Mouse (Mus musculus) limb, embryonic 14.5 days (tissue): ENCODE results near the gene Fbxl8. TPM values are rescaled to one million over a fixed set of nuclear protein-coding genes. Genes with fewer than 3 reads are reported as not detected.

ENCODE experiments used
- ATAC-seq: fragments of 200-750 bp; cut with Nextera tagmentation; 2 replicates; pipeline ENCODE4 v1.8.0; 2017; ENCODE audit warnings: low read depth, moderate number of reproducible peaks, moderate TSS enrichment; ENCODE audit not compliant: low FRiP score
- DNase-seq: peaks from one replicate; pipeline ENCODE4 v3.0.0-alpha.2; 2015; ENCODE audit warnings: low spot score
- H3K27ac ChIP-seq: fragments of 300-500 bp; sonication (generic); replicated peaks from 2 replicates; pipeline ENCODE4 v1.5.1; 2014; ENCODE audit warnings: low read depth, mild to moderate bottlenecking, low read length, moderate library complexity, mixed read lengths
- H3K27me3 ChIP-seq: fragments of 300-500 bp; sonication (generic); 2 replicates; pipeline ENCODE4 v1.6.1; 2014; ENCODE audit warnings: low read length, mixed read lengths; ENCODE audit not compliant: control insufficient read depth, insufficient read depth
- H3K36me3 ChIP-seq: fragments of 300-500 bp; sonication (generic); 2 replicates; pipeline ENCODE4 v1.6.1; 2014; ENCODE audit warnings: mild to moderate bottlenecking, low read length, moderate library complexity, mixed read lengths; ENCODE audit not compliant: control insufficient read depth, insufficient read depth
- H3K4me1 ChIP-seq: fragments of 300-500 bp; sonication (generic); 2 replicates; pipeline ENCODE4 v1.6.1; 2014; ENCODE audit warnings: antibody characterized with exemption, low read length, mixed read lengths; ENCODE audit not compliant: control insufficient read depth, insufficient read depth
- H3K4me2 ChIP-seq: fragments of 300-500 bp; sonication (generic); replicated peaks from 2 replicates; pipeline ENCODE4 v1.6.1; 2014; ENCODE audit warnings: low read depth, mild to moderate bottlenecking, low read length, moderate library complexity; ENCODE audit not compliant: severe bottlenecking
- H3K4me3 ChIP-seq: fragments of 300-500 bp; sonication (generic); replicated peaks from 2 replicates; pipeline ENCODE4 v1.5.1; 2014; ENCODE audit warnings: low read length
- H3K9ac ChIP-seq: fragments of 300-500 bp; sonication (generic); 2 replicates; pipeline ENCODE4 v1.6.1; 2014; ENCODE audit warnings: mild to moderate bottlenecking, low read depth, low read length, moderate library complexity; ENCODE audit not compliant: severe bottlenecking
- H3K9me3 ChIP-seq: fragments of 300-500 bp; sonication (generic); 2 replicates; pipeline ENCODE4 v1.6.1; 2016; ENCODE audit warnings: low read length; ENCODE audit not compliant: control insufficient read depth
- POLR2A ChIP-seq: fragments of 200-500 bp; IDR thresholded peaks from 2 replicates; pipeline ENCODE4 v1.8.0; 2012; ENCODE audit warnings: inconsistent platforms, mild to moderate bottlenecking, moderate library complexity, borderline replicate concordance; ENCODE audit not compliant: insufficient read depth, insufficient read length; ENCODE audit errors: extremely low read depth
- WGBS: fragments of 180-500 bp; shearing (Covaris S2); extraction: QIAGEN DNeasy Blood & Tissue Kit; methylation state at CpG from one replicate; pipeline ENCODE4 v1.1.7; 2014; 5-methylcytosine and 5-hydroxymethylcytosine counted together
- polyA plus RNA-seq, 2 experiments: library from polyadenylated mRNA; depleted of rRNA in 1 of 2; stranded (reverse) in 1 of 2; unstranded in 1 of 2; fragments of >200 nt; fragmentation: Nextera tagmentation in 1 of 2; extraction: Ambion mirVana in 1 of 2; gene quantifications; 2 replicates each; pipeline versions ENCODE4 v1.2.1 to v1.2.3; 2012 to 2014

The Fbxl8 gene
- polyA plus RNA-seq, 2 experiments: 2.9 to 4.0 TPM

DNA sequence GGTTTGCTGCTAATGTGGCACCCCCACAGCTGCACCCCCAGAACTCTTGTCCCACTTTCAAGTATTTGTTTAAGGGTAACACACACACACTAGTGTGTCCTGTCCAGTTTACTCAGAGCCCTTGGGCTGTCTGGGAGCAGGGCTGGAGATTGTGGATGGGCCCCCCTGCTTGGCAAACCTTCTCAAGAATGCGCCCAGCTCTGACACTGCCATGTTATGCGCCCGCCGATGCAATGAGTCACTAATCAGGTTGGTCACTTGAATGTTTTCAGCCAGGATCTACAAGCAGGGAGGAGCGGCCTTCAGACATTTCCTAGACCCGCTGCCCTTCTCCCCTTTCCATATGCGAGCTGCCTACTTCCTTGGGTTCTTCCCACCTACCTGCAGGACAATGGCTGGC, 28.0 kb downstream of the Fbxl8 start:
- 81% methylated on average over 5 of the region's 7 CpGs for WGBS

DNA sequence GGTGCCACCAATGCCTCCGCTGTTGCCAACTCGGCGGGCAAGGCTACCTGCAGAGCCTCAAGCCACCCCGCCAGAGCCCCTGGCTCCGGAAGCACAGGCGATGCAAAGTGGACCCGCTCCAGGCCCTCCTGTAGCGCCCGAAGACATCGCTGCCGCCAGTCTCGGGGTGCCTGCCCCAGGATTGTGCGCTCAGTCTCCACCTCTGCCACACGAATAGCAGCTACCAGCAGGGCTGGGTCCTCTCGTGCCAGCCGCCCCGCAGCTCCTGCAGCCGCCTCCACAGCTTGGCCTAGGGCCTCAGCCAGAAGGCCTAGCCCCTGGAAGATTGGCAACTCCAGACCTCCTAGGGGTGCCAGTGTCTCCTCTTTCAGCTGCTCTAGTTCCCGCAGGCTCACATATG, 29.0 kb downstream of the Fbxl8 start:
- 65% methylated on average over 11 of the region's 19 CpGs for WGBS
- ATAC-seq (no peak), DNase-seq (no peak)
- H3K36me3 ChIP-seq: no peaks in the 10 kb centered on the region
- no peak overlapping the region for H3K4me2 ChIP-seq
- H3K27me3 ChIP-seq: peaks cover 12% of the 10 kb centered on the region
- H3K27ac ChIP-seq: no peak overlapping the region
- no peak for TF ChIP-seq POLR2A
- H3K9me3 ChIP-seq: no peaks in the 10 kb centered on the region
- H3K4me1 ChIP-seq: peaks cover 26% of the 10 kb centered on the region
- H3K9ac ChIP-seq: no peak overlapping the region
- H3K4me3 ChIP-seq: no peak overlapping the region

More for the DNA sequence above, 28.0 kb downstream of the Fbxl8 start:
- Histone ChIP-seq H3K4me2 (no peak overlapping the region), H3K9me3 (no peaks in the 10 kb centered on the region), H3K27me3 (peaks cover 12% of the 10 kb centered on the region), H3K36me3 (no peaks in the 10 kb centered on the region), H3K4me3 (no peak overlapping the region), H3K4me1 (peaks cover 24% of the 10 kb centered on the region), H3K27ac (no peak overlapping the region), H3K9ac (no peak overlapping the region)
- no peak for ATAC-seq
- no peak for DNase-seq
- TF ChIP-seq POLR2A: no peak

DNA sequence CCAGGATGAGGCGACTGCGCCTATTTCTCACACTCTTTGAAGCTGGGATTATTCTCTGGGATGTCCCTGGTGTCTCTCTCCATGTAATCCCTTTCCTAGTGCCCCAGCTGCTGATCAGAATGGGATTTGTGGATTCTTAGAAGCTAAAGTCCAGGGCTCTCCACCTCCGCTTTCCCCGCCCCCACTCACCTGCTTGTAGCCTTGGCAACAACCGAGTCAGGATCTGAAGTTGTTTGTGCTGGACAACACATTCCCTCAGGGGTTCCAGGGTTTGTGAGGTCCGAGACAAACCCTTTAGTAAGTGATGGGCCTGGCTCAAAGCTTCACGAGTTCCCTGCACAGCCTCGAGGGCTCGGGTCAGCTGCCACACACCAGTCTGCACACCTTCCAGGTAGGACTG, 30.3 kb downstream of the Fbxl8 start:
- TF ChIP-seq POLR2A: no peak
- Histone ChIP-seq H3K27me3 (peaks cover 11% of the 10 kb centered on the region), H3K4me2 (no peak overlapping the region), H3K36me3 (peaks cover 9% of the 10 kb centered on the region), H3K4me1 (peaks cover 26% of the 10 kb centered on the region), H3K27ac (no peak overlapping the region), H3K9ac (no peak overlapping the region), H3K9me3 (no peaks in the 10 kb centered on the region), H3K4me3 (no peak overlapping the region)
- ATAC-seq (no peak), DNase-seq (no peak)
- 70% methylated on average over 9 of the region's 9 CpGs for WGBS

DNA sequence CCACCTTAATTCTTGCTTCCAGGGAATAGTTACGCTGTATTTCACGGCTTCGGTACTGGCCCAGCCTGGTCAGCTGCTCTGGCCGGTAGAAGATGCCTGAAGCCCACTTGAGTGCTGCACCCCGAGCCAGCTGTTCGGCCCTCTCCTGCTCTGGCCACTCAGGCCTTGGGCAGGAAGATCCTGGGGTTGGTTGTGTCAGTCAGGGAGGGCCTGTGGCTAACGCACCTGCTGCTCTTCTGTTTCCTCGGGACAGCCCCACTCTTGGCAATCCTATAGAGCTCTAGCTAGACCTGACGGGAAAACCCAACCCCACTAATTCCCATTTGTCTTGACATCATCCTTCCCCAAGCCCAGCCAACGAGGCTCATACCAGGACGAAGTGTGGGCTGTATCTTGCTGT, 30.8 kb downstream of the Fbxl8 start:
- H3K27ac ChIP-seq: no peak overlapping the region
- DNase-seq (no peak), ATAC-seq (no peak)
- no peak overlapping the region for H3K4me2 ChIP-seq
- peaks cover 21% of the 10 kb centered on the region for H3K4me1 ChIP-seq
- H3K27me3 ChIP-seq: peaks cover 6% of the 10 kb centered on the region
- H3K4me3 ChIP-seq: no peak overlapping the region
- no peaks in the 10 kb centered on the region for H3K9me3 ChIP-seq
- 62% methylated on average over 11 of the region's 11 CpGs for WGBS
- H3K36me3 ChIP-seq: peaks cover 14% of the 10 kb centered on the region
- TF ChIP-seq POLR2A: no peak
- H3K9ac ChIP-seq: no peak overlapping the region

DNA sequence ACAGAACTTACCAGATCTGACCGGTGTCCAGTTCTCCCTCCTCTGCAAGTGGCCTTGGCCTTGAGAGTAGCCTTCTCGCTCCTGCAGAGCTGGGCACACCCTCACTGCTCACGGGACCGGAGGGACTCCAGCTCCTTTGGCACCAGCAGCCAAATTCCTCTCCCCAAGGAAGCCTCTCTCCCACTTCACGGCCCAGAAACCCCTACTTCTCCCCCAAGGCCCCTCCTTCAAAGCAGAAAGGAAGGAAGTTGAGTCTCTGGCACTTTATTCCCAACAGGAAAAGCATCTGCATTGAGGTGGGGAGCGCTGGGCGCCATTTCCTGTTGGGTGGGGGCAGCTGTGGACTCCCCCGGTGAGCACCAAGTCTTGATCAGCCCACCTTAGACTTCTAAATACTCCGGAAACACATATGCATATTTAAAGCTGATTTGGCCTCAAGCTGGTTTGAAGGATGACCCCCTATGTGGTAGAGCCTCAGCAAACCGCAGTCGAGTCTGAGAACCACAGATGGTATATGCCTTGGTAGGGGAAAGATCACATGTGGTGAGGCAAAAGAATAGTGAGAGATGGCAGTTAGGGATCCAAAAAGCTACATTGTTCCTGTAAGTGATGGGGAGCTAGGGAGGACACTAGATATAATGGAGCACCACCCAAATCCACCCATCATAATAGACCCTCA, 31.6 kb downstream of the Fbxl8 start, which contains the start of gene Exoc3l:
Exoc3l (minus strand) TSS at position 207 of the 679 bp plus-strand sequence.
- no peak for DNase-seq
- H3K4me3 ChIP-seq: peak within 1 kb of the TSS; percentile 91
- 0 out of 2 replicates have a peak within 1 kb of the TSS, but pooled peaks have one; percentile 83 for H3K9ac ChIP-seq
- no peak for TF ChIP-seq POLR2A
- no peak within 1 kb of the TSS for H3K27ac ChIP-seq
- H3K27me3 ChIP-seq: no peaks in the 10 kb centered on the region
- H3K36me3 ChIP-seq: peaks cover 21% of the 10 kb centered on the region
- ATAC-seq: no peak
- peaks cover 15% of the 10 kb centered on the region for H3K4me1 ChIP-seq
- 61% methylated on average over 11 of the region's 11 CpGs for WGBS
- no peaks in the 10 kb centered on the region for H3K9me3 ChIP-seq
- peak within 1 kb of the TSS; percentile 91 for H3K4me2 ChIP-seq
